In the genomic region with DNA sequence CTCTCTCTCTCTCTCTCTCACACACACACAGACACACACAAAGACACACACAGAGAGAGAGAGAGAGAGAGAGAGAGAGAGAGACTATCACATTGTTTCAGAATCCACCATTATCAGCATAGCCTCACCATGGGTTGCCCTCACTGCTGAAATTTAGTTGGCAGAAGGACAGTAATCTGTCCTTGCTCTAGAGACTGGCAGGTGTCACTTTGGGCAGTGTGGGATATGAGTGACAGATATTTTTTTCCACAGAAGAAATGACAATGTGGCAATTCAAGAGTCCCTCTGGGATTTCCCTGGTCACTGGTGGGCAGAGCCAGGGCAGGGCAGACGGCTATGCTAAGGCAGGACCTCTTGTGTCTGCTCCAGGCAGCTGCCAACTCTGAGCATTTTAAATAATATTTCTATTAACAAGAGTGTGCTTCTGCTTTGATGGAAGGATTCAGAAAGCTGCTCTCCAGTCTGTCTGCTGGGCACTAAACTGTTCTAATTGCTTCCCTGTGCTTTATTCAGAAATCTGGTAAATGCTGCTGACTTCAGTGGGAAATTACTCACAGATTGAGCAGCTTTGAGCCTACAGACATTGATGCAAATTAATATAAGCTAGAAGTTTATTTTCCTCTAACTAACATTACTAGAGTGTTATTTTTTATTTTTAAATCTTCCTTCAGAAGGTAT, we compare ENCODE assay signal across 17 mouse cellular contexts.
DNase-seq lines count a peak whose midpoint lies in the region; ATAC-seq lines count a peak whose summit lies in the region.
"Had no signal": no experiment of that assay in that cellular context is flagged by ENCODE, and none has a peak within 500 bp of the region (broad histone marks: within the 10 kb centered on the region; RNA-seq: fewer than 3 reads in every experiment).

No protein-coding gene starts in this region.

- no peaks in the 10 kb centered on the region for H3K36me3 ChIP-seq in forebrain, embryonic 10.5 days (replicated peaks)
- no peaks in the 10 kb centered on the region for H3K36me3 ChIP-seq in forebrain, embryonic 11.5 days (ENCODE audit: control insufficient read depth, insufficient read depth, low read length)
- no peaks in the 10 kb centered on the region for H3K36me3 ChIP-seq in forebrain, embryonic 16.5 days (ENCODE audit: control insufficient read depth, insufficient read depth)
- H3K36me3 ChIP-seq: liver, embryonic 13.5 days had no signal

- H3K27me3 ChIP-seq in forebrain, embryonic 10.5 days (ENCODE audit: poor library complexity, severe bottlenecking) = peaks cover 12% of the 10 kb centered on the region; the same call in 1 of the 2 replicates
- H3K27me3 ChIP-seq in forebrain, embryonic 11.5 days (ENCODE audit: control insufficient read depth, insufficient read depth, low read length) = no peaks in the 10 kb centered on the region
- no peaks in the 10 kb centered on the region for H3K27me3 ChIP-seq in forebrain, embryonic 16.5 days (replicated peaks; ENCODE audit: control insufficient read depth, insufficient read depth, low read length)
- H3K27me3 ChIP-seq: liver, embryonic 13.5 days had no signal

- no peak for ATAC-seq in forebrain, embryonic 11.5 days (replicated peaks; ENCODE audit: low FRiP score)
- peak; percentile 11; the same call in 1 of the 2 replicates for ATAC-seq in forebrain, embryonic 16.5 days
- ATAC-seq: inflammation-experienced regulatory T-cells, adult 6 months had no signal

- no peak overlapping the region for H3K4me2 ChIP-seq in forebrain, embryonic 11.5 days (ENCODE audit: low read depth, low read length, severe bottlenecking)
- H3K4me2 ChIP-seq in forebrain, embryonic 16.5 days (ENCODE audit: low read length) = no peak overlapping the region
- H3K4me2 ChIP-seq: liver, embryonic 13.5 days had no signal

- no peak for DNase-seq in forebrain, embryonic 10.5 days (ENCODE audit: extremely low spot score, low spot score)
- no peak for DNase-seq in forebrain, embryonic 11.5 days (ENCODE audit: low spot score)
- peak; percentile 14 for DNase-seq in left cerebral cortex, postnatal 4 days
- DNase-seq in left cerebral cortex, postnatal 14 days (ENCODE audit: low spot score in 2 of 2) = no peak
- DNase-seq in retina, embryonic 14.5 days (ENCODE audit: low spot score) = peak; percentile 37
- DNase-seq in frontal cortex, postnatal 14 days (ENCODE audit: low spot score in 2 of 2) = no peak
- no peak for DNase-seq in spleen, adult 18-20 months
- DNase-seq: B cell, adult 2 months; cerebellum, postnatal 36 days; heart, adult 11 months; liver, embryonic 13.5 days; lung, postnatal 10 days; right cerebral cortex, postnatal 25 days; thymus, adult 18-20 months had no signal

- H3K9me3 ChIP-seq in forebrain, embryonic 10.5 days = no peaks in the 10 kb centered on the region
- no peaks in the 10 kb centered on the region for H3K9me3 ChIP-seq in forebrain, embryonic 11.5 days (ENCODE audit: control insufficient read depth, low read length)
- no peaks in the 10 kb centered on the region for H3K9me3 ChIP-seq in forebrain, embryonic 16.5 days (ENCODE audit: control insufficient read depth, low read length)
- H3K9me3 ChIP-seq: liver, embryonic 13.5 days had no signal

- H3K27ac ChIP-seq in forebrain, embryonic 10.5 days = peak overlapping the region; percentile 15; the same call in 1 of the 2 replicates
- no peak overlapping the region for H3K27ac ChIP-seq in forebrain, embryonic 11.5 days (ENCODE audit: low read depth, low read length)
- no peak overlapping the region for H3K27ac ChIP-seq in forebrain, embryonic 16.5 days (ENCODE audit: low read length)
- H3K27ac ChIP-seq: kidney, postnatal 0 days; liver, embryonic 13.5 days had no signal

- peaks cover 41% of the 10 kb centered on the region for H3K4me1 ChIP-seq in forebrain, embryonic 10.5 days
- peaks cover 3% of the 10 kb centered on the region; the same call in 1 of the 2 replicates for H3K4me1 ChIP-seq in forebrain, embryonic 11.5 days (replicated peaks; ENCODE audit: control insufficient read depth, insufficient read depth, low read length)
- peaks cover 22% of the 10 kb centered on the region for H3K4me1 ChIP-seq in forebrain, embryonic 16.5 days (replicated peaks; ENCODE audit: control insufficient read depth, insufficient read depth, low read length)
- H3K4me1 ChIP-seq: liver, embryonic 13.5 days had no signal

- WGBS in forebrain, embryonic 10.5 days = 48% methylated on average over 1 of the region's 1 CpGs
- WGBS in forebrain, embryonic 11.5 days = 9% methylated on average over 1 of the region's 1 CpGs
- WGBS in forebrain, embryonic 16.5 days = 13% methylated on average over 1 of the region's 1 CpGs

- intact Hi-C loops in left cerebral cortex, postnatal 4 days (cut with DNase I) = no loop called here
- intact Hi-C loops in left cerebral cortex, postnatal 14 days (cut with DNase I) = no loop called here

- H3K4me3 ChIP-seq in forebrain, embryonic 10.5 days = no peak overlapping the region
- H3K4me3 ChIP-seq in forebrain, embryonic 11.5 days (ENCODE audit: low read depth, low read length) = no peak overlapping the region
- no peak overlapping the region for H3K4me3 ChIP-seq in forebrain, embryonic 16.5 days (replicated peaks; ENCODE audit: low read length)
- H3K4me3 ChIP-seq: liver, embryonic 13.5 days had no signal

- no peak overlapping the region for H3K9ac ChIP-seq in forebrain, embryonic 11.5 days (ENCODE audit: low read length)
- H3K9ac ChIP-seq in forebrain, embryonic 16.5 days (replicated peaks; ENCODE audit: low read depth, low read length) = no peak overlapping the region
- H3K9ac ChIP-seq: liver, embryonic 13.5 days had no signal

Comparison
In these comparisons a context has a peak if more than half of its experiments do, and no peak if none do; other contexts are left out.
1. DNase-seq: peak in left cerebral cortex, postnatal 4 days (single experiment) and retina, embryonic 14.5 days (single experiment); none in forebrain, embryonic 10.5 days (single experiment), forebrain, embryonic 11.5 days (single experiment), left cerebral cortex, postnatal 14 days (0 of 2), frontal cortex, postnatal 14 days (0 of 2) and spleen, adult 18-20 months (0 of 2).